Mouse (Mus musculus): ENCODE results near the gene Arsj.

DNA sequence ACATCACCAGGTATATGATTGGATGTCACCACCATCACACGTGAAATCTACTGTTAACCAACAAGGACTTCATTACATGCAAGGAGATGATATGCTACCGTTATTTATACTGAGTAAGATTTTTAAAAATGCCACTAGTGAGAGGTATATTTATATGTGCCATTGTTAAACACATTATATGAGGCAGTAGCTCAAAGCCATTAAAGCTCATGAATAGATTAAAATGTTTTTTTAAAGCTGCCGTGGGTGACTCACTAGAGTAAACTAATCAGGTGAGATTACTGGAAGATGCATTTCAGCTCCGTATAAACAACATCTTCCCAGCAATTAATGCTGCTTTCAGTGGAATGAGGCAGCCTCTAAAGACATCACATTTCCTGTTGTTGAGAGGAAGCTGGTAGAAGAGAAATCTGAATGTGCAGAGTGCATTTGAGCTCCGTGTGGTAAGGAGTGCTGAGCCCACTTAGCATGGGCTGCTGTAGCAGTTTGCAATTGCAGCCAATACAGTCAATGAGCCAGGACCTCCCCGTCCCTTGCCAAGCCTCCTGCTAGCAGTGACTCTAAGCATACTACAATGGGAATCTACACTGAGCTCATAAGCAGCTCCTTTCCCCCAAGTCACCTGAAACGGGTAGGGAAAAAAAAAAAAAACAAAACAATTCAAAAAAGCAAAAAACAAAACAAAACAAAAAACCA, 92.5 kb downstream of the Arsj start:
- TF ChIP-seq ZNF384 (IDR thresholded peaks at IDR 0.05; ENCODE audit: low read depth, low read length) (no peak), HCFC1 (IDR thresholded peaks at IDR 0.05; ENCODE audit: borderline replicate concordance, insufficient read depth, low read length) (no peak), ZC3H11A (IDR thresholded peaks at IDR 0.05; ENCODE audit: borderline replicate concordance, low read depth, low read length) (no peak)
